Mouse (Mus musculus): Measurements from ENCODE around the gene Zfp820. TPM values are rescaled to one million over a fixed set of nuclear protein-coding genes. Genes with fewer than 3 reads are reported as not detected.
"Not testable (repeated sequence)": the region's sequence is repeated elsewhere in the genome, so short reads cannot be mapped to it uniquely, and the experiment has no call there.

Gene Zfp820
- total RNA-seq (2014; rRNA removed): 0.76 and 1.2 TPM in 2 replicates
- 1.0 and 1.1 TPM in 2 replicates for polyA plus RNA-seq (2015; fragmentation: Nextera tagmentation; extraction: Ambion mirVana)

- peak; percentile 94 for ATAC-seq (ENCODE audit: low FRiP score)
- Histone ChIP-seq H3K4me3 (ENCODE audit: low read depth, low read length) (peak within 1 kb of the TSS; percentile 66), H3K27me3 (ENCODE audit: insufficient read depth, low read length) (no peaks in the 10 kb centered on the region), H3K9me3 (ENCODE audit: low read length) (no peaks in the 10 kb centered on the region), H3K27ac (ENCODE audit: low read depth, low read length) (no peak within 1 kb of the TSS), H3K4me2 (ENCODE audit: low read depth, low read length, poor library complexity, severe bottlenecking) (peak within 1 kb of the TSS; percentile 81), H3K9ac (replicated peaks; ENCODE audit: low read length, poor library complexity, severe bottlenecking) (peak within 1 kb of the TSS; percentile 66), H3K4me1 (ENCODE audit: insufficient read depth, low read length) (no peaks in the 10 kb centered on the region), H3K36me3 (ENCODE audit: insufficient read depth, low read length) (no peaks in the 10 kb centered on the region)
- TF ChIP-seq CTCF (IDR thresholded peaks at IDR 0.05): no peak
- WGBS: 4% methylated on average over 22 of the region's 22 CpGs
- DNase-seq (ENCODE audit: low spot score): peak; percentile 86
Measured at GRCm38 (mm10) chr17:21845545-21846321, at the start of gene Zfp820. TSS of gene Zfp820 (minus strand) at chr17:21845772.

GRCm38 (mm10) chr17:21871256-21871655, 25.7 kb upstream of the Zfp820 start:
- ATAC-seq (ENCODE audit: low FRiP score) (no peak), DNase-seq (ENCODE audit: low spot score) (no peak)
- TF ChIP-seq CTCF (IDR thresholded peaks at IDR 0.05): no peak
- WGBS: 85% methylated on average over 1 of the region's 1 CpGs
- Histone ChIP-seq H3K27me3 (ENCODE audit: insufficient read depth, low read length) (no peaks in the 10 kb centered on the region), H3K4me2 (ENCODE audit: low read depth, low read length, poor library complexity, severe bottlenecking) (no peak overlapping the region), H3K27ac (ENCODE audit: low read depth, low read length) (no peak overlapping the region), H3K4me3 (ENCODE audit: low read depth, low read length) (no peak overlapping the region), H3K9me3 (ENCODE audit: low read length) (0 out of 2 replicates have a peak, but pooled peaks cover 1% of the 10 kb centered on the region), H3K36me3 (ENCODE audit: insufficient read depth, low read length) (no peaks in the 10 kb centered on the region), H3K9ac (replicated peaks; ENCODE audit: low read length, poor library complexity, severe bottlenecking) (no peak overlapping the region), H3K4me1 (ENCODE audit: insufficient read depth, low read length) (no peaks in the 10 kb centered on the region)

GRCm38 (mm10) chr17:21846322-21846582, 680 bp upstream of the Zfp820 start:
- not testable (repeated sequence) for H3K4me2 ChIP-seq (ENCODE audit: low read depth, low read length, poor library complexity, severe bottlenecking); ATAC-seq (ENCODE audit: low FRiP score); H3K27ac ChIP-seq (ENCODE audit: low read depth, low read length); H3K27me3 ChIP-seq (ENCODE audit: insufficient read depth, low read length); H3K36me3 ChIP-seq (ENCODE audit: insufficient read depth, low read length); H3K9me3 ChIP-seq (ENCODE audit: low read length); H3K4me1 ChIP-seq (ENCODE audit: insufficient read depth, low read length); H3K4me3 ChIP-seq (ENCODE audit: low read depth, low read length); DNase-seq (ENCODE audit: low spot score); H3K9ac ChIP-seq (replicated peaks; ENCODE audit: low read length, poor library complexity, severe bottlenecking)
- WGBS: 97% methylated on average over 8 of the region's 8 CpGs

GRCm38 (mm10) chr17:21838510-21838909, 7.1 kb downstream of the Zfp820 start:
- Histone ChIP-seq H3K9ac (replicated peaks; ENCODE audit: low read length, poor library complexity, severe bottlenecking) (no peak overlapping the region), H3K27me3 (ENCODE audit: insufficient read depth, low read length) (no peaks in the 10 kb centered on the region), H3K4me3 (ENCODE audit: low read depth, low read length) (no peak overlapping the region), H3K4me2 (ENCODE audit: low read depth, low read length, poor library complexity, severe bottlenecking) (no peak overlapping the region), H3K4me1 (ENCODE audit: insufficient read depth, low read length) (no peaks in the 10 kb centered on the region), H3K36me3 (ENCODE audit: insufficient read depth, low read length) (no peaks in the 10 kb centered on the region), H3K9me3 (ENCODE audit: low read length) (no peaks in the 10 kb centered on the region), H3K27ac (ENCODE audit: low read depth, low read length) (no peak overlapping the region)
- DNase-seq (ENCODE audit: low spot score) (no peak), ATAC-seq (ENCODE audit: low FRiP score) (no peak)
- TF ChIP-seq CTCF (IDR thresholded peaks at IDR 0.05): no peak
- WGBS: 67% methylated on average over 2 of the region's 2 CpGs

GRCm38 (mm10) chr17:21801373-21801772, 44.2 kb downstream of the Zfp820 start:
- H3K9me3 ChIP-seq (ENCODE audit: low read length); ATAC-seq (ENCODE audit: low FRiP score); H3K36me3 ChIP-seq (ENCODE audit: insufficient read depth, low read length); H3K27me3 ChIP-seq (ENCODE audit: insufficient read depth, low read length); H3K4me1 ChIP-seq (ENCODE audit: insufficient read depth, low read length); H3K9ac ChIP-seq (replicated peaks; ENCODE audit: low read length, poor library complexity, severe bottlenecking); H3K27ac ChIP-seq (ENCODE audit: low read depth, low read length); H3K4me3 ChIP-seq (ENCODE audit: low read depth, low read length); H3K4me2 ChIP-seq (ENCODE audit: low read depth, low read length, poor library complexity, severe bottlenecking); DNase-seq (ENCODE audit: low spot score): not testable (repeated sequence)
- 49% methylated on average over 18 of the region's 19 CpGs for WGBS

GRCm38 (mm10) chr17:21792256-21792655, 53.3 kb downstream of the Zfp820 start:
- Histone ChIP-seq H3K27ac (ENCODE audit: low read depth, low read length) (no peak overlapping the region), H3K4me1 (ENCODE audit: insufficient read depth, low read length) (no peaks in the 10 kb centered on the region), H3K27me3 (ENCODE audit: insufficient read depth, low read length) (no peaks in the 10 kb centered on the region), H3K9ac (replicated peaks; ENCODE audit: low read length, poor library complexity, severe bottlenecking) (no peak overlapping the region), H3K4me3 (ENCODE audit: low read depth, low read length) (no peak overlapping the region), H3K4me2 (ENCODE audit: low read depth, low read length, poor library complexity, severe bottlenecking) (no peak overlapping the region), H3K9me3 (ENCODE audit: low read length) (no peaks in the 10 kb centered on the region; the same call in 1 of the 2 replicates), H3K36me3 (ENCODE audit: insufficient read depth, low read length) (no peaks in the 10 kb centered on the region)
- DNase-seq (ENCODE audit: low spot score): no peak
- WGBS: 74% methylated on average over 4 of the region's 4 CpGs
- TF ChIP-seq CTCF (IDR thresholded peaks at IDR 0.05): no peak
- ATAC-seq (ENCODE audit: low FRiP score): no peak
